Mouse (Mus musculus) C2C12 (cell line): ENCODE measurements at regions not wholly inside any gene's neighbourhood (a gene's known extent, or its start where the extent isn't known, plus 50 kb on each side); places are given as distances from the start of the nearest gene placed in this dataset.

ENCODE experiments used
- H3K27me3 ChIP-seq: one replicate; pipeline ENCODE4 v1.6.1; 2011; ENCODE audit not compliant: control insufficient read depth, insufficient read depth, insufficient read length
- H3K36me3 ChIP-seq: one replicate; pipeline ENCODE4 v1.6.1; 2011; ENCODE audit not compliant: control insufficient read depth, insufficient read depth
- H3K4me3 ChIP-seq: one replicate; pipeline ENCODE4 v1.5.1; 2011; ENCODE audit warnings: mild to moderate bottlenecking, control low read depth; ENCODE audit not compliant: poor library complexity, insufficient read depth, severe bottlenecking
- H3K79me2 ChIP-seq: one replicate; pipeline ENCODE4 v1.6.1; 2011; ENCODE audit not compliant: control insufficient read depth, insufficient read depth
- H3K79me3 ChIP-seq: one replicate; pipeline ENCODE4 v1.6.1; 2011; ENCODE audit warnings: low read depth, control low read depth
- H3ac ChIP-seq: one replicate; pipeline ENCODE3; 2011; ENCODE audit warnings: low read depth; ENCODE audit not compliant: control insufficient read depth, insufficient read length
- CEBPB ChIP-seq: IDR thresholded peaks from one replicate; pipeline ENCODE4 v1.6.1; 2011; ENCODE audit warnings: low read depth, mild to moderate bottlenecking, control low read depth, moderate library complexity
- CTCF ChIP-seq: IDR thresholded peaks from one replicate; pipeline ENCODE4 v1.5.1; 2011; ENCODE audit not compliant: control insufficient read depth, insufficient read depth, insufficient read length
- FOSL1 ChIP-seq: IDR thresholded peaks from one replicate; pipeline ENCODE4 v1.8.0; 2011; ENCODE audit warnings: mild to moderate bottlenecking, low read length; ENCODE audit not compliant: poor library complexity, insufficient read depth, severe bottlenecking
- MAX ChIP-seq: IDR thresholded peaks from one replicate; pipeline ENCODE4 v1.6.1; 2011; ENCODE audit warnings: mild to moderate bottlenecking, control low read depth
- MYOD1 ChIP-seq: IDR thresholded peaks from one replicate; pipeline ENCODE4 v1.6.1; 2011; ENCODE audit warnings: low read depth; ENCODE audit not compliant: control insufficient read depth, insufficient read length
- MYOG ChIP-seq: IDR thresholded peaks from one replicate; pipeline ENCODE4 v1.6.1; 2011; ENCODE audit not compliant: control insufficient read depth, insufficient read length; ENCODE audit errors: extremely low read depth
- USF1 ChIP-seq: IDR thresholded peaks from one replicate; pipeline ENCODE4 v1.6.1; 2011; ENCODE audit warnings: low read depth, mild to moderate bottlenecking, control low read depth, moderate library complexity

DNA sequence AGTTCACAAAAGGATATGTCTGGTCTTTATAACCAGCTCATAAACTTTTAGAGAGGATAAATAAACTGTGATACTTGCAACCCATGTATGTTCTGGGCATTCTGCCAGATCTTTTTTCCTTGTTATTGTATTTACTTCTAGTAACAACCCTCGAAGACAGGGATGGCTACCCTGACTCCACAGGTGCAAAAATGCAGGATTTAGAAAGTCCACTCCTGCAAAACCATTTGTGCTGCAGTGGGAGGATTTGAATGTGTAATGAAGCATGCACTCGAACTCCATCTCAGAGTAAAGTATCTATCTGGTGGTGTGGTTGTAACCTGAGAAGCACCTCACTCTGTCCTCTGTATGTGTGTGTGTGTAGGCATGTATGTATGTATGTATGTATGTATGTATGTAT is 294.3 kb upstream of the Auts2 start:
- TF ChIP-seq FOSL1, result no peak
- Histone ChIP-seq H3ac (no peak overlapping the region), H3K36me3 (no peaks in the 10 kb centered on the region), H3K79me2 (no peaks in the 10 kb centered on the region), H3K79me3 (no peaks in the 10 kb centered on the region), H3K27me3 (no peaks in the 10 kb centered on the region), H3K4me3 (no peak overlapping the region)

GRCm38 (mm10) chr5:132828993-132829392 is 285.8 kb upstream of the Auts2 start:
- H3K79me3 ChIP-seq, result no peaks in the 10 kb centered on the region
- no peaks in the 10 kb centered on the region for H3K27me3 ChIP-seq
- no peaks in the 10 kb centered on the region for H3K36me3 ChIP-seq
- TF ChIP-seq CEBPB (no peak), CTCF (no peak), MAX (no peak), MYOG (no peak), MYOD1 (no peak), USF1 (no peak)
- H3K4me3 ChIP-seq, result no peak overlapping the region
- H3K79me2 ChIP-seq, result no peaks in the 10 kb centered on the region
- no peak overlapping the region for H3ac ChIP-seq

DNA sequence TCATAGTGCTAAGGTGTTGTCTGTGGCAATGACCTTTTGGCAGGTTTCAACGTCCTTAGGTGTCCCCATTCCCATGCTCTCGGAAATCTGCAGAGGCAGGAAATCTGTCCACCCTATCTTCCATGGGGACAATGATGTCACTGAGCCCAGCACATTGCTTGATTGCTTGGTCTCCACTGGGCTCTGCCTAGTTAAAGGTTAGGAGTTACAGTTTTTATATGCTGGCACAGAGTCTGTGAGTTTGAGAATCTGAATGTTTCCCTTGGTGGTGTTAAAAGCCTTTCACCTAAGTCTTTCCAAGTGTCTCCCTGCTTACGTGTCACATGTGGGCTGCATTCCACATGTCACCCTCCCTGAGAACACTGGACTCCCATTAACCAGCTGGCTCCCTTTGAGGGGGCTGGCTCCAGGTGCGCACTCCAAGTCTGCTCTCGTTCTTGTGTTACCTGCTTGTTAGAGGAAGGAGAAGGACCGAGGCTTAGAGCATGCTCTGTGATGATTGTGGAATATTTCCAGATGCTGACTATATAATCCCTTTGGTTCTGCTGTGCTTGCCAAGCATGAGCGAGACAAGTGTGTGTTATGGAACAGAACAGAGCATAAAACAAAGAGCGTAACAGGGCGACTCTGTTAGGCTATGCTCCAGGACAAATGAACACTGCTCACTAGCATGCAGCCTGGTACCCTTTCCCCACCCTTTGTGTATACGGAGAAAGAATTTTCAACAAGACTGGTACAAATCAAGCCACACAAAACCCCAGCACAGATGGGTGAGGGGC is 284.6 kb upstream of the Auts2 start:
- H3K27me3 ChIP-seq, result no peaks in the 10 kb centered on the region
- H3K79me3 ChIP-seq, result no peaks in the 10 kb centered on the region
- H3K79me2 ChIP-seq, result no peaks in the 10 kb centered on the region
- no peak overlapping the region for H3K4me3 ChIP-seq
- H3K36me3 ChIP-seq, result no peaks in the 10 kb centered on the region
- H3ac ChIP-seq, result no peak overlapping the region
- TF ChIP-seq MYOD1 (no peak), MAX (no peak), CTCF (no peak), MYOG (no peak), CEBPB (no peak), FOSL1 (no peak), USF1 (no peak)

- H3K36me3 ChIP-seq, result no peaks in the 10 kb centered on the region
- TF ChIP-seq USF1 (no peak), MYOD1 (no peak), CEBPB (no peak), MAX (no peak), MYOG (no peak), FOSL1 (no peak), CTCF (no peak)
These were observed 282.9 kb upstream of the Auts2 start for GRCm38 (mm10) chr5:132826009-132826408.

GRCm38 (mm10) chr5:132817665-132818064 is 274.5 kb upstream of the Auts2 start:
- Histone ChIP-seq H3K36me3 (no peaks in the 10 kb centered on the region), H3ac (no peak overlapping the region), H3K79me2 (no peaks in the 10 kb centered on the region), H3K27me3 (no peaks in the 10 kb centered on the region), H3K79me3 (no peaks in the 10 kb centered on the region), H3K4me3 (no peak overlapping the region)
- TF ChIP-seq MYOG, result no peak
- no peak for TF ChIP-seq FOSL1
- TF ChIP-seq CEBPB, result no peak
- no peak for TF ChIP-seq MYOD1
- TF ChIP-seq USF1, result no peak
- no peak for TF ChIP-seq MAX
- TF ChIP-seq CTCF, result no peak

More at GRCm38 (mm10) chr5:132826009-132826408, 282.9 kb upstream of the Auts2 start:
- Histone ChIP-seq H3K79me3 (no peaks in the 10 kb centered on the region), H3K27me3 (no peaks in the 10 kb centered on the region), H3K79me2 (no peaks in the 10 kb centered on the region), H3K4me3 (no peak overlapping the region), H3ac (no peak overlapping the region)

DNA sequence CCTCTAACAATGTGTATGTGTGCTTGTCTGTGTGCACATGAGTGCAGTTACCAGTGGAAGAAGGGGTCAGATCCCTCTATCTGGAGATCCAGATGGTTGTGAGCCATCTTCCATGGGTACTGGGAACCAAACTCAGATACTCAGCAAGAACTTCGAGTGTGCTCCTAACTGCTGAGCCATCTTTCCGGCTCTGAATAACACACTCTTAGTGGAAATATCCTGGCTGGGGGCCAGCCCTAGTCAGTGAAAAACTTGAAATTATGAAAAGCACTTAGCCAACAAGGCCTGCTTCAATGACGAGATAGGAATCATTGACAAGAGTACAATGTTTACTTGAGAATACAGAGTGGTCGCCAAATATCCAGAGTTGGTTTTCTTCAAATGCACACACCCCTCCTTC is 266.0 kb upstream of the Auts2 start:
- H3K79me2 ChIP-seq, result no peaks in the 10 kb centered on the region
- no peak overlapping the region for H3ac ChIP-seq
- H3K79me3 ChIP-seq, result no peaks in the 10 kb centered on the region
- H3K27me3 ChIP-seq, result no peaks in the 10 kb centered on the region
- no peak overlapping the region for H3K4me3 ChIP-seq
- TF ChIP-seq MAX, result no peak
- no peak for TF ChIP-seq CTCF
- TF ChIP-seq USF1, result no peak
- TF ChIP-seq CEBPB, result no peak
- TF ChIP-seq FOSL1, result no peak
- TF ChIP-seq MYOD1, result no peak
- TF ChIP-seq MYOG, result no peak
- no peaks in the 10 kb centered on the region for H3K36me3 ChIP-seq
